Mouse (Mus musculus) heart, embryonic 16.5 days (tissue): ENCODE measurements around the gene Gm21961. TPM values are rescaled to one million over a fixed set of nuclear protein-coding genes. Genes with fewer than 3 reads are reported as not detected.
"Not testable (repeated sequence)": the region's sequence is repeated elsewhere in the genome, so short reads cannot be mapped to it uniquely, and the experiment has no call there.

Source experiments
- ATAC-seq: fragments of 200-750 bp; cut with Nextera tagmentation; replicated peaks from 2 replicates; pipeline ENCODE4 v1.8.0; 2017; ENCODE audit warnings: moderate number of reproducible peaks; ENCODE audit not compliant: insufficient read depth, low FRiP score; ENCODE audit errors: extremely low read depth
- H3K27ac ChIP-seq: fragments of 300-500 bp; sonication (generic); 2 replicates; pipeline ENCODE4 v1.5.1; 2014; ENCODE audit warnings: mild to moderate bottlenecking, low read length, control low read depth, moderate library complexity
- H3K27me3 ChIP-seq: fragments of 300-500 bp; sonication (generic); 2 replicates; pipeline ENCODE4 v1.6.1; 2014; ENCODE audit warnings: low read length, mixed read lengths; ENCODE audit not compliant: control insufficient read depth, insufficient read depth
- H3K36me3 ChIP-seq: fragments of 300-500 bp; sonication (generic); 2 replicates; pipeline ENCODE4 v1.6.1; 2014; ENCODE audit not compliant: control insufficient read depth, insufficient read depth
- H3K4me1 ChIP-seq: fragments of 300-500 bp; sonication (generic); 2 replicates; pipeline ENCODE4 v1.6.1; 2014; ENCODE audit warnings: low read length, mixed read lengths; ENCODE audit not compliant: control insufficient read depth, insufficient read depth
- H3K4me2 ChIP-seq: fragments of 300-500 bp; sonication (generic); 2 replicates; pipeline ENCODE4 v1.6.1; 2014; ENCODE audit warnings: low read depth, mild to moderate bottlenecking, control low read depth, low read length
- H3K4me3 ChIP-seq: fragments of 300-500 bp; sonication (generic); 2 replicates; pipeline ENCODE4 v1.5.1; 2014; ENCODE audit warnings: mild to moderate bottlenecking, control low read depth, low read length
- H3K9ac ChIP-seq: fragments of 300-500 bp; sonication (generic); 2 replicates; pipeline ENCODE4 v1.6.1; 2014; ENCODE audit warnings: low read length, control low read depth
- H3K9me3 ChIP-seq: fragments of 300-500 bp; sonication (generic); replicated peaks from 2 replicates; pipeline ENCODE4 v1.6.1; 2016; ENCODE audit warnings: low read length; ENCODE audit not compliant: control insufficient read depth
- WGBS: fragments of 180-500 bp; shearing (Covaris S2); extraction: QIAGEN DNeasy Blood & Tissue Kit; methylation state at CpG from one replicate; pipeline ENCODE4 v1.1.7; 2014; 5-methylcytosine and 5-hydroxymethylcytosine counted together
- polyA plus RNA-seq: library from polyadenylated mRNA; unstranded; fragments of >200 nt; fragmentation: Nextera tagmentation; extraction: Ambion mirVana; gene quantifications from 2 replicates; pipeline ENCODE4 v1.2.1, GENCODE M21; 2015

Gene Gm21961
- polyA plus RNA-seq, result not detected in 2 replicates

DNA sequence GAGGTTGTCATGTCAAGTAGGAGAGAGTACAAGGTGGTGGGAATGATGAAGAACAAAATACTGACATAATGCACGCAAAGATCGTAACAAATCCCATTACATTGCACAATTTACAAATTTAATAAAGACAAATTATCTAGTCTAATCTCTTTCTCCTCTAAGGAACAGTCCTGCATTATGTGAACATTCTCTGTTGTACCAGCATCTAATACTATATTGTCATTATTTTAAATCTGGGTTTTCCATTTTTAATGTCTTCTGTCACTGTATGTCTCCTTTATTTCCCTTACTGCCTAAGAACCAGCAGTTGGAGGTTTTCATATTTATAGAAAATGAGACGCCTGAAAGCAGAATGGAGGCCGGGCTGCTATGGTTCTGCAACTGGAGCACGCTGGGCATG, at the start of gene Gm21961:
Gene Gm21961, minus strand, starts transcription at position 101 of the 400 bp plus-strand sequence.
- Histone ChIP-seq H3K9ac (no peak within 1 kb of the TSS), H3K4me1 (no peaks in the 10 kb centered on the region), H3K36me3 (no peaks in the 10 kb centered on the region), H3K4me2 (no peak within 1 kb of the TSS), H3K27me3 (no peaks in the 10 kb centered on the region), H3K9me3 (no peaks in the 10 kb centered on the region), H3K4me3 (no peak within 1 kb of the TSS), H3K27ac (no peak within 1 kb of the TSS)
- no peak for ATAC-seq
- WGBS, result 93% methylated on average over 5 of the region's 5 CpGs

DNA sequence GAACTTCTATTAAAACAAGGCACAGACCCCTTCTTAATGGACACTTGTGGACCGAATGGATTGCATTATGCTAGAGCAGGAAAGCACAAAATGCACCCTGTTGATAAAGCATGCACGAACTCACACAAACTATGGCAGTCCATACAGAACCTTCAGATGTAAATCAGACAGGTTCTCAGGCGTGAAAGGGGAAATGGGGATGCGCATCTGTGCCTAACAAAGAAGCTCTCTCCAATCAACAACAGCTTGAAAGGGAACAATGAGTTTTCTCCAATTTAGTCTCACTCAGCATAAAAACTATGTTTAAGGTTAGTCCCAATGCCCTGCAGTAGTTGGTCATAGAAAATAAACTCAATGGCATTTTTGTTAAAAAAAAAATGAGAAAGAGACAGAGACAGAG, 27.3 kb upstream of the Gm21961 start:
- WGBS, result 55% methylated on average over 4 of the region's 4 CpGs
- no peak overlapping the region for H3K4me2 ChIP-seq
- ATAC-seq, result no peak
- H3K36me3 ChIP-seq, result no peaks in the 10 kb centered on the region
- no peak overlapping the region for H3K27ac ChIP-seq
- no peak overlapping the region for H3K9ac ChIP-seq
- no peaks in the 10 kb centered on the region for H3K4me1 ChIP-seq
- H3K9me3 ChIP-seq, result no peaks in the 10 kb centered on the region
- no peaks in the 10 kb centered on the region for H3K27me3 ChIP-seq
- no peak overlapping the region for H3K4me3 ChIP-seq

DNA sequence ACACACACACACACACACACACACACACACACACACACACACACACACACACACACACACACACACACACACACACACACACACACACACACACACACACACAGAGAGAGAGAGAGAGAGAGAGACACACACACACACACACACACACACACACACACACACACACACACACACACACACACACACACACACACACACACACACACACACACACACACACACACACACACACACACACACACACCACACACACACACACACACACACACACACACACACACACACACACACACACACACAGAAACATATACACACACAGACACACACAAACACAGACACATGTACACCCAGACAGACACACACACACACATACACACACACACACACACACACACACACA, 24.5 kb upstream of the Gm21961 start:
- not testable (repeated sequence) for H3K9me3 ChIP-seq, H3K27me3 ChIP-seq, H3K36me3 ChIP-seq, H3K9ac ChIP-seq, ATAC-seq, H3K4me1 ChIP-seq, H3K27ac ChIP-seq, H3K4me2 ChIP-seq, H3K4me3 ChIP-seq

DNA sequence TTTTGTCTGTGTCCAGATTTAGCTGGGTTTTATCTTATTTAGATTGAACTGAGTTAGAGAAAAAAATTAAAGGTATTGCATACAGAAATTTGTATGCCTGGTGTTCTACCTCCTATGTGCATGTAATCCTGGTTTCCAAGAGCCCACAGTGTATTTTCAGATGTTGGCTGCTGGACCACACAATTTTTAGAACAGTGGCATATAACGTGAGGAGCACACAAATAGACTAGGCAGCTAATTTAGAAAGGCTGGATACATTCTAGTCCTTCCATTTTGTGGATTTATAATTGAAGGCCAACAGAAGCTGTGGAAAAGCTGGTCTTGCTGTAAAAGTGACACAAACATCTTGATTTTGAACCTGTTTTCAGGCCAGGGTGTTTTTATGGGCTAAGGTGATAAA, 3.3 kb upstream of the Gm21961 start:
- Histone ChIP-seq H3K4me3 (no peak overlapping the region), H3K9ac (no peak overlapping the region), H3K4me2 (no peak overlapping the region), H3K27me3 (no peaks in the 10 kb centered on the region), H3K4me1 (no peaks in the 10 kb centered on the region), H3K9me3 (no peaks in the 10 kb centered on the region), H3K36me3 (no peaks in the 10 kb centered on the region), H3K27ac (no peak overlapping the region)
- 50% methylated on average over 1 of the region's 1 CpGs for WGBS
- ATAC-seq, result no peak

DNA sequence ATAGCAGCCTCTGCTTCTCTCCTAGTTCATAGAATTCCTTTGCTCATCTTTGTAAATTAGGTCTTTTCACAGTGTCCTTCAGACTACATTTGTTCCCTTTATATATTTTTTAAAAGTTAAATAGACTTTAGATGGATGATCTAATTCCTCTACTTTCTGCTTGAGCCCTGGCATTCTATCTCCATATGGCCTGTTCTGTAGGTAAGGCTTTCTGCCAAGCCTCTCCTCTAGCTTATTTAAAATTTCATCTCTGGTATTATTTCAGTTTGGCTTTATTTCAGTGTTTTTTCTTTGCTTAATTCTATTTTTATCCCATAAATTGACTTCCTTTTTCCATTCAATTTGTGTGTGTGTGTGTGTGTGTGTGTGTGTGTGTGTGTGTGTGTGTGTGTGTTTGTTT, 8.5 kb downstream of the Gm21961 start:
- Histone ChIP-seq H3K9ac (no peak overlapping the region), H3K27ac (no peak overlapping the region), H3K36me3 (no peaks in the 10 kb centered on the region), H3K9me3 (no peaks in the 10 kb centered on the region), H3K4me3 (no peak overlapping the region), H3K4me1 (no peaks in the 10 kb centered on the region), H3K4me2 (no peak overlapping the region), H3K27me3 (no peaks in the 10 kb centered on the region)
- ATAC-seq, result no peak

DNA sequence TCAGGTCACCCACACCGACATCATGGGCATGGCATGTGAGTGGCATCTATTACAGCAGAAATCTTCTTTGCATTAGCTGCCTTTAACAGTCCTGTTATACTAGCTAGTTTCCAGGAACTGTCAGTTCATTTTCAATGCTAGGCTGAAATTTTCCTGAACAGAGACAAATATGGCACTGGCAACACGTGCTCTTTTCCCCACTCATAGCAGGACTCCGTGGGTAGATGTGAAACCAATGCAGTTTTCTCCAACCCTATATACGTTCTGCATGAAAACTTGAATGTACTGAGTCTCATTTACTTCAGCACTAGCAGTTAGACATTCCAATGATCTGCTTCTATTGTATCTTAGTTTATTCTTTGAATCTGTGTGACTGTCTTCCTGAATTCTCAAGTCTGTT, 20.2 kb downstream of the Gm21961 start:
- ATAC-seq, result no peak
- H3K27ac ChIP-seq, result no peak overlapping the region
- WGBS, result 81% methylated on average over 4 of the region's 4 CpGs
- no peak overlapping the region for H3K4me3 ChIP-seq
- H3K36me3 ChIP-seq, result no peaks in the 10 kb centered on the region
- H3K27me3 ChIP-seq, result no peaks in the 10 kb centered on the region
- no peak overlapping the region for H3K9ac ChIP-seq
- H3K9me3 ChIP-seq, result no peaks in the 10 kb centered on the region
- no peaks in the 10 kb centered on the region for H3K4me1 ChIP-seq
- no peak overlapping the region for H3K4me2 ChIP-seq

DNA sequence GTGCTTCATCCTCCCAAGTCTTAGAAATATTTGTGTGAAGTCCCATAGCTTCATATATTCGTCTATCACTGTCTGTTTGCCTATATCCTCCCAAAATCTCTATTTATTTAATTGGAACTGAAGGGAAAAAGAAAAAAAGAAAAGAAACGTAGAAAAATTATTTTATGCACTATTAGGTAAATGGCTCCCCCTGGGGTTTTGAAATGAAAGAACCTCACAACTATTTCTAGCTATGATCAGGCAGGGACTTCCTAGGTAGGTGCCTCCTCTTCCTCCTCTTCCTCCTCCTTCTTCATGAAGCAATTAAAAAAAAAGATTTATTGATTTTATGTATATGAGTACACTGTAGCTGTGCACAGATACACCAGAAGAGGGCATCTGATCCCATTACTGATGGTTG, 34.7 kb downstream of the Gm21961 start:
- no peak overlapping the region for H3K27ac ChIP-seq
- H3K4me3 ChIP-seq, result no peak overlapping the region
- H3K27me3 ChIP-seq, result no peaks in the 10 kb centered on the region
- H3K9me3 ChIP-seq, result no peaks in the 10 kb centered on the region
- 53% methylated on average over 2 of the region's 2 CpGs for WGBS
- no peaks in the 10 kb centered on the region for H3K36me3 ChIP-seq
- ATAC-seq, result no peak
- no peak overlapping the region for H3K9ac ChIP-seq
- H3K4me1 ChIP-seq, result no peaks in the 10 kb centered on the region
- H3K4me2 ChIP-seq, result no peak overlapping the region

DNA sequence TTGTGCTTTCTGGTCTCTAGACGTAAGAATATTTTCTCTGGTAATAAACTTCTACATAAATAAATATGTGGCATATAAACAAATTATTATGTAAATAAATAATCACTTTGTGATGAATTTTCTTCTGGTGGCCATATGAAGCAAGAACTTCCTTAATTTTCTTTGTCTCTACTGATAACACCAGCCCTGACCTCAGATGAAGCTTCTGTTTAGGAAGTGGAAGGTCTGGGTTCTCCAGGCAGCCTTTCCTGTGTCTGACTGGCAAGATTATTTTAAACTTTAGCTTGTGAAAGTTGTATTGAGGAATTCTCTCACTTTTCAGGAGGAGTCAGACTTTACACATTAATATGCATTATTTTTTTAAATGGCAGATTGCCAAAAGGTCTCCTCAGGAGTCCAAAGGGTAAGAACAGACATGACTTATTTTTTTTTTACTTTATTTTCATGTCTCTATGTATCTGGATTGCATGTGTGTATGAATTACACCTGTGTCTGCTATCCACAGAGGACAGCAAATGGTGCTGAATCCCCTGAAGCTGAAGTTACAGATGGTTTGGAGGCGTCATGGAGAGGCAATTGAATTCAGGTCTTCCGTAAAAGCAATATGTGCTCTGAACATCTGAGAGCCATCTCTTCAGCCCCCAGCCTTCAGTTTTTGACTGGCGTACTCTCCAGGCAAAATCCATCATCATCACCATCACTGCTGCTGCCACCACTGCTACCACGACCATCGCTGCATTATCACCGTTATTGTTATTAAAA, 38.5 kb downstream of the Gm21961 start:
- H3K36me3 ChIP-seq, result no peaks in the 10 kb centered on the region
- ATAC-seq, result no peak
- no peak overlapping the region for H3K4me2 ChIP-seq
- H3K27me3 ChIP-seq, result no peaks in the 10 kb centered on the region
- no peak overlapping the region for H3K4me3 ChIP-seq
- no peak overlapping the region for H3K27ac ChIP-seq
- no peaks in the 10 kb centered on the region for H3K4me1 ChIP-seq
- H3K9ac ChIP-seq, result no peak overlapping the region
- H3K9me3 ChIP-seq, result no peaks in the 10 kb centered on the region
- 77% methylated on average over 7 of the region's 7 CpGs for WGBS
